Mouse (Mus musculus) megakaryocyte, adult 5-6 weeks (primary cell): ENCODE results near the gene Pla1a. TPM values are rescaled to one million over a fixed set of nuclear protein-coding genes. Genes with fewer than 3 reads are reported as not detected.
A peak's percentile ranks its signal among the peaks of the same experiment; 100 is the strongest.

ENCODE experiments used
- ATAC-seq: 2 replicates; pipeline ENCODE4 v1.8.0; 2016; ENCODE audit warnings: mild to moderate bottlenecking, inconsistent platforms; ENCODE audit not compliant: poor library complexity, severe bottlenecking
- total RNA-seq, 2 experiments: library from RNA; stranded (forward) in 1 of 2; stranded (reverse) in 1 of 2; fragments of 153-499, 151-499 nt in 1 of 2; fragments of 221-1000, 200-1000 nt in 1 of 2; gene quantifications; 2 replicates each; pipeline versions ENCODE4 v1.2.3 to v1.2.4; 2015 to 2017

Pla1a gene
- total RNA-seq, 2 experiments from 2014 or later, result 0.38 TPM; not detected in 1

- ATAC-seq, result no peak
Measured at GRCm38 (mm10) chr16:38392126-38392894, 40.6 kb downstream of the Pla1a start.

GRCm38 (mm10) chr16:38390322-38390721 lies 42.6 kb downstream of the Pla1a start:
- ATAC-seq, result no peak

GRCm38 (mm10) chr16:38389284-38389893 lies 43.6 kb downstream of the Pla1a start:
- ATAC-seq, result no peak

GRCm38 (mm10) chr16:38388757-38389156 lies 44.2 kb downstream of the Pla1a start:
- ATAC-seq, result no peak

- ATAC-seq, result no peak
Measured at GRCm38 (mm10) chr16:38387389-38387788, 45.6 kb downstream of the Pla1a start.

GRCm38 (mm10) chr16:38385700-38386099 lies 47.2 kb downstream of the Pla1a start:
- peak; percentile 69; the same call in 1 of the 2 replicates for ATAC-seq

- ATAC-seq, result 0 out of 2 replicates have a peak, but pooled peaks have one; percentile 15
Measured at GRCm38 (mm10) chr16:38385184-38385634, 47.7 kb downstream of the Pla1a start.

GRCm38 (mm10) chr16:38383683-38384082 lies 49.3 kb downstream of the Pla1a start:
- 0 out of 2 replicates have a peak, but pooled peaks have one; percentile 24 for ATAC-seq

- no peak for ATAC-seq
Measured at GRCm38 (mm10) chr16:38379926-38380325, 53.0 kb downstream of the Pla1a start.

- no peak for ATAC-seq
Measured at GRCm38 (mm10) chr16:38379493-38379892, 53.5 kb downstream of the Pla1a start.

- ATAC-seq, result no peak
Measured at GRCm38 (mm10) chr16:38379088-38379487, 53.9 kb downstream of the Pla1a start.

- ATAC-seq, result no peak
Measured at GRCm38 (mm10) chr16:38378591-38378990, 54.4 kb downstream of the Pla1a start.

- no peak for ATAC-seq
Measured at GRCm38 (mm10) chr16:38377546-38377945, 55.4 kb downstream of the Pla1a start.

GRCm38 (mm10) chr16:38376841-38377249 lies 56.1 kb downstream of the Pla1a start:
- ATAC-seq, result peak; percentile 73

GRCm38 (mm10) chr16:38376163-38376840 lies 56.6 kb downstream of the Pla1a start:
- peak; percentile 73 for ATAC-seq

- ATAC-seq, result no peak
Measured at GRCm38 (mm10) chr16:38375182-38375581, 57.8 kb downstream of the Pla1a start.

GRCm38 (mm10) chr16:38374379-38375140 lies 58.4 kb downstream of the Pla1a start:
- ATAC-seq, result no peak

GRCm38 (mm10) chr16:38373941-38374340 lies 59.0 kb downstream of the Pla1a start:
- no peak for ATAC-seq

- ATAC-seq, result no peak
Measured at GRCm38 (mm10) chr16:38373439-38373838, 59.5 kb downstream of the Pla1a start.

GRCm38 (mm10) chr16:38372876-38373275 lies 60.1 kb downstream of the Pla1a start:
- no peak for ATAC-seq
